Mouse (Mus musculus) intestine, embryonic 15.5 days (tissue): ENCODE measurements around the gene Gm128. TPM values are rescaled to one million over a fixed set of nuclear protein-coding genes. Genes with fewer than 3 reads are reported as not detected.

Source experiments
- ATAC-seq: fragments of 200-750 bp; cut with Nextera tagmentation; 2 replicates; pipeline ENCODE4 v1.8.0; 2017; ENCODE audit warnings: moderate TSS enrichment, moderate library complexity
- H3K27ac ChIP-seq: fragments of 300-500 bp; sonication (generic); 2 replicates; pipeline ENCODE4 v1.5.1; 2015; ENCODE audit warnings: mild to moderate bottlenecking, inconsistent platforms
- H3K27me3 ChIP-seq: fragments of 300-500 bp; sonication (generic); replicated peaks from 2 replicates; pipeline ENCODE4 v1.6.1; 2015; ENCODE audit warnings: inconsistent platforms
- H3K36me3 ChIP-seq: fragments of 300-500 bp; sonication (generic); 2 replicates; pipeline ENCODE4 v1.6.1; 2015; ENCODE audit warnings: inconsistent platforms
- H3K4me1 ChIP-seq: fragments of 300-500 bp; sonication (generic); replicated peaks from 2 replicates; pipeline ENCODE4 v1.6.1; 2015; ENCODE audit warnings: inconsistent platforms
- H3K4me2 ChIP-seq: fragments of 300-500 bp; sonication (generic); replicated peaks from 2 replicates; pipeline ENCODE4 v1.6.1; 2015; ENCODE audit warnings: mild to moderate bottlenecking, inconsistent platforms
- H3K4me3 ChIP-seq: fragments of 300-500 bp; sonication (generic); replicated peaks from 2 replicates; pipeline ENCODE4 v1.5.1; 2015; ENCODE audit warnings: inconsistent platforms
- H3K9ac ChIP-seq: fragments of 300-500 bp; sonication (generic); 2 replicates; pipeline ENCODE4 v1.6.1; 2015; ENCODE audit warnings: inconsistent platforms
- H3K9me3 ChIP-seq: fragments of 300-500 bp; sonication (generic); 2 replicates; pipeline ENCODE4 v1.6.1; 2016; ENCODE audit warnings: inconsistent platforms
- WGBS: fragments of 180-500 bp; shearing (Covaris S2); methylation state at CpG from one replicate; pipeline ENCODE4 v1.1.7; 2015; 5-methylcytosine and 5-hydroxymethylcytosine counted together
- polyA plus RNA-seq: library from polyadenylated mRNA; unstranded; fragments of >200 nt; fragmentation: Nextera tagmentation; extraction: Ambion mirVana; gene quantifications from 2 replicates; pipeline ENCODE4 v1.2.1, GENCODE M21; 2015

Gene Gm128
- polyA plus RNA-seq, 1 experiment from 2014 or later, result 0.20 TPM

GRCm38 (mm10) chr3:95200562-95200961, 40.8 kb downstream of the Gm128 start:
- no peak for ATAC-seq
- Histone ChIP-seq H3K9ac (no peak overlapping the region), H3K4me2 (no peak overlapping the region), H3K4me1 (no peaks in the 10 kb centered on the region), H3K9me3 (no peaks in the 10 kb centered on the region), H3K27ac (no peak overlapping the region), H3K4me3 (no peak overlapping the region), H3K27me3 (no peaks in the 10 kb centered on the region), H3K36me3 (peaks cover 62% of the 10 kb centered on the region)
- WGBS, result 87% methylated on average over 2 of the region's 2 CpGs

- no peaks in the 10 kb centered on the region for H3K9me3 ChIP-seq
- no peak overlapping the region for H3K9ac ChIP-seq
- ATAC-seq, result no peak
- no peak overlapping the region for H3K27ac ChIP-seq
- H3K4me2 ChIP-seq, result no peak overlapping the region
- H3K4me3 ChIP-seq, result no peak overlapping the region
- H3K4me1 ChIP-seq, result no peaks in the 10 kb centered on the region
- H3K27me3 ChIP-seq, result no peaks in the 10 kb centered on the region
- H3K36me3 ChIP-seq, result peaks cover 62% of the 10 kb centered on the region
- WGBS, result 89% methylated on average over 7 of the region's 7 CpGs
Measured at GRCm38 (mm10) chr3:95200132-95200531, 41.3 kb downstream of the Gm128 start.

GRCm38 (mm10) chr3:95199101-95199500, 42.3 kb downstream of the Gm128 start:
- 67% methylated on average over 1 of the region's 1 CpGs for WGBS
- Histone ChIP-seq H3K36me3 (peaks cover 56% of the 10 kb centered on the region), H3K9me3 (no peaks in the 10 kb centered on the region), H3K4me2 (no peak overlapping the region), H3K4me1 (no peaks in the 10 kb centered on the region), H3K4me3 (no peak overlapping the region), H3K27me3 (no peaks in the 10 kb centered on the region), H3K9ac (no peak overlapping the region), H3K27ac (no peak overlapping the region)
- ATAC-seq, result no peak

GRCm38 (mm10) chr3:95195772-95196171, 45.6 kb downstream of the Gm128 start:
- no peaks in the 10 kb centered on the region for H3K4me1 ChIP-seq
- no peak overlapping the region for H3K4me3 ChIP-seq
- no peak overlapping the region for H3K9ac ChIP-seq
- H3K27me3 ChIP-seq, result no peaks in the 10 kb centered on the region
- no peak for ATAC-seq
- H3K27ac ChIP-seq, result no peak overlapping the region
- peaks cover 32% of the 10 kb centered on the region for H3K36me3 ChIP-seq
- H3K4me2 ChIP-seq, result no peak overlapping the region
- no peaks in the 10 kb centered on the region for H3K9me3 ChIP-seq
- WGBS, result 84% methylated on average over 2 of the region's 2 CpGs

GRCm38 (mm10) chr3:95194721-95195135, 46.7 kb downstream of the Gm128 start:
- Histone ChIP-seq H3K4me2 (no peak overlapping the region), H3K36me3 (peaks cover 31% of the 10 kb centered on the region), H3K27me3 (no peaks in the 10 kb centered on the region), H3K4me1 (no peaks in the 10 kb centered on the region), H3K27ac (no peak overlapping the region), H3K9me3 (no peaks in the 10 kb centered on the region), H3K4me3 (no peak overlapping the region), H3K9ac (no peak overlapping the region)
- no peak for ATAC-seq
- WGBS, result 82% methylated on average over 6 of the region's 6 CpGs

Other genes with a start within 250 kb of the Gm128 start
- 17.4 and 19.9 TPM in 2 replicates for gene Zfp687, start 226.2 kb downstream of the Gm128 start, polyA plus RNA-seq
- gene Psmd4, start 199.0 kb downstream of the Gm128 start, polyA plus RNA-seq, result 205 and 218 TPM in 2 replicates
- 15.7 and 15.9 TPM in 2 replicates for gene Pip5k1a, start 134.7 kb downstream of the Gm128 start, polyA plus RNA-seq
- gene Vps72, start 130.6 kb downstream of the Gm128 start, polyA plus RNA-seq, result 112 and 113 TPM in 2 replicates
- 0.83 and 0.99 TPM in 2 replicates for gene Tmod4, start 117.1 kb downstream of the Gm128 start, polyA plus RNA-seq
- 57.0 and 62.3 TPM in 2 replicates for gene Scnm1, start 107.6 kb downstream of the Gm128 start, polyA plus RNA-seq
- gene Lysmd1, start 107.5 kb downstream of the Gm128 start, polyA plus RNA-seq, result 10.3 and 10.7 TPM in 2 replicates
- 4.3 and 5.3 TPM in 2 replicates for gene Tnfaip8l2, start 99.2 kb downstream of the Gm128 start, polyA plus RNA-seq
- gene Sema6c, start 81.1 kb downstream of the Gm128 start, polyA plus RNA-seq, result 4.3 and 4.8 TPM in 2 replicates
- 8.0 and 8.5 TPM in 2 replicates for gene Gabpb2, start 23.7 kb downstream of the Gm128 start, polyA plus RNA-seq
- gene Cdc42se1, start 12.9 kb downstream of the Gm128 start, polyA plus RNA-seq, result 70.2 and 74.3 TPM in 2 replicates
- 19.0 and 20.2 TPM in 2 replicates for gene Mllt11, start 9.4 kb downstream of the Gm128 start, polyA plus RNA-seq
- gene Bnipl, start 9.6 kb upstream of the Gm128 start, polyA plus RNA-seq, result 0.36 and 0.56 TPM in 2 replicates
- gene Mindy1, start 39.7 kb upstream of the Gm128 start, polyA plus RNA-seq, result 36.1 and 38.4 TPM in 2 replicates
- gene Prune1, start 40.5 kb upstream of the Gm128 start, polyA plus RNA-seq, result 15.5 and 15.7 TPM in 2 replicates
- 1.4 and 1.6 TPM in 2 replicates for gene Anxa9, start 65.6 kb upstream of the Gm128 start, polyA plus RNA-seq
- gene Cers2, start 73.2 kb upstream of the Gm128 start, polyA plus RNA-seq, result 146 and 148 TPM in 2 replicates
- 29.2 and 31.2 TPM in 2 replicates for gene Setdb1, start 115.6 kb upstream of the Gm128 start, polyA plus RNA-seq
- gene 4930558C23Rik, start 161.2 kb upstream of the Gm128 start, polyA plus RNA-seq, result not detected in 2 replicates
- gene Arnt, start 192.8 kb upstream of the Gm128 start, polyA plus RNA-seq, result 32.8 and 34.6 TPM in 2 replicates